Mouse (Mus musculus) E14TG2a.4 (cell line): ENCODE results near the gene Gm49630.
A peak's percentile ranks its signal among the peaks of the same experiment; 100 is the strongest.
"Not testable (repeated sequence)": the region's sequence is repeated elsewhere in the genome, so short reads cannot be mapped to it uniquely, and the experiment has no call there.

Experiments used
- H3K27me3 ChIP-seq: 2 replicates; pipeline ENCODE4 v1.6.1; 2014; ENCODE audit warnings: low read length, control low read depth; ENCODE audit not compliant: insufficient read depth
- H3K36me3 ChIP-seq: 2 replicates; pipeline ENCODE4 v1.6.1; 2014; ENCODE audit warnings: low read length, control low read depth; ENCODE audit not compliant: insufficient read depth
- H3K4me1 ChIP-seq: replicated peaks from 2 replicates; pipeline ENCODE4 v1.6.1; 2014; ENCODE audit warnings: low read depth, low read length, control low read depth
- H3K4me3 ChIP-seq: replicated peaks from 2 replicates; pipeline ENCODE4 v1.5.1; 2014; ENCODE audit warnings: mild to moderate bottlenecking, low read length
- H3K9me3 ChIP-seq: 2 replicates; pipeline ENCODE4 v1.6.1; 2014; ENCODE audit warnings: low read length, control low read depth
- CTCF ChIP-seq: conservative IDR thresholded peaks from 2 replicates; pipeline ENCODE4 v1.5.1; 2014; ENCODE audit warnings: low read length

The Gm49630 gene

DNA sequence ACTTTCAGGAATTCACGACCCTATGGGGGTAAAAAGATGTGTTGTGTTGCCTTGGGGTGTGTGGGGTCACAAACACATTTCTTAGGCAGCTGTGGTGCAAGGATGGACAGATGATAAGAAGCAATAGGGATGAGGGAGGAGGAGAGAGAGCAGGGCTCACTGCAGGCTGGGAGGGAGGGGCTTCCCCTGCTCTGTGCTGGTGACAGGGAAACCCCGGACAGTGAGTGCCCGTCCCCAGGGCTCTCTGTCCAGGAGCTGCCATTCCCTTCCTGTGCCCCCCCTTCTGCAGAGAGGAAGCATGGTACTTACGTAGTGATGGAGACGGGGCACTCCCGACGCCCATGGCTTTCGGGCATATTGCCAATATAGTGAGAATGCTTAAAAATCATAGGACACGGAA lies 34.4 kb downstream of the Gm49630 start:
- not testable (repeated sequence) for H3K4me3 ChIP-seq, H3K9me3 ChIP-seq, H3K36me3 ChIP-seq, H3K4me1 ChIP-seq, H3K27me3 ChIP-seq

DNA sequence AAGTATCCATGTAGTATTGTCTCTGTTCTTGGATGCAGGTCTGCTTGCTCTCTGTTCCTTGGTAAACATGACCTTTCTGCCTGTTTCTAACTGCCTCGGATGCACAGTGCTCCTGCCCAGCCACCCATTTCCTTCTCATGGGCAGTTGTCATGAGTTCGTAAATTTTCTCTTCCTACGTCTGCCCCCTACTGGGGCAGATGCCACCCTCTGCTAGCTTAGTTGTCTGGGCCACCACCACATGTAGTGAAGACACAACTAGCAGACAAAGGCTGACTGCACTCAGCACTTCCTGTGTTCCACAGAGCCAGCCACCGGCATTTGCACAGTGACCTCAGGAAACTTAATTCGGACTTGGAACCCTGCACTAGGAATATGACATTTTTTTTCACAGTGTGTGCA lies 39.0 kb downstream of the Gm49630 start:
- H3K4me1 ChIP-seq, H3K4me3 ChIP-seq, H3K36me3 ChIP-seq, H3K9me3 ChIP-seq, H3K27me3 ChIP-seq: not testable (repeated sequence)

DNA sequence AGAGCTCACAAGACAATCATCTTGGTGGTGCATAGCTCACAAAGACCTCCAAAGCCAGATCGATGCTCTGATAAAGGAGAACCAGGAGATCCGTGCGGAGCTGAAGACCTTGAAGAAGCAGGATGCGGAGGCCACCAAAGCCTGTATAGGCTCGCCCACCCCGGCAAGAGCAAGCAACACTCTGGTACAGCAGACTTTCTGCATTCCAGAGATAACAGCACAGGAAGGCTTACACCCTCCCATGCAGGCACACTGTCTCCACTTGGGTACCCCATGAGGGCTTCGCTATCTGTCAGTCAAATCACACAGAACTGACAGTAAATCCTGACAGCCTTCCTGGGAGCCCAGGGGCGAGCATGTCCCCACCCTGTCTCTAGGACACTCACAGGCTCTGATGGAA lies 45.4 kb downstream of the Gm49630 start:
- not testable (repeated sequence) for H3K36me3 ChIP-seq, H3K27me3 ChIP-seq, H3K9me3 ChIP-seq, H3K4me1 ChIP-seq, H3K4me3 ChIP-seq

DNA sequence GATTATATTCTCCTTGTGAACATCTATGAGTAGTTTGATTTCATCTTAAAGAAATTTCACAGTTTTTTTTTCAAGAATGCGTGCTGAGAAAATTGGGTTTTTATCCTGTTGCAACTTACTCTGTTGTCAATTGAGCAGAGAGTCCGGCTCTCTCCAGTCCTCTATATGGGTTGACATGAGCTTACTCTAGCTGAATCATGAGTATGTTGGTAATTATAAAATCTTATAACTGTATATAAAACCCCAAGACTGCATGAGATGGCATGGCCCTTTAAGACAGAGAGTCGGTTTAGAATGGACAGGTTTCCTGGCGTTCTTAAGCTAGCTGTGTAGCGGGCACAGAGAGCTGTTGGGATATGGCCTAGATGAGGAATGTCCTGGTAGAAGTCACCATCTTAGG lies 47.4 kb downstream of the Gm49630 start, which contains the start of gene Tcp10a:
Gene Tcp10a, plus strand, starts transcription at position 301 of the 400 bp plus-strand sequence.
- not testable (repeated sequence) for H3K9me3 ChIP-seq, H3K4me1 ChIP-seq, H3K36me3 ChIP-seq, H3K27me3 ChIP-seq, H3K4me3 ChIP-seq

DNA sequence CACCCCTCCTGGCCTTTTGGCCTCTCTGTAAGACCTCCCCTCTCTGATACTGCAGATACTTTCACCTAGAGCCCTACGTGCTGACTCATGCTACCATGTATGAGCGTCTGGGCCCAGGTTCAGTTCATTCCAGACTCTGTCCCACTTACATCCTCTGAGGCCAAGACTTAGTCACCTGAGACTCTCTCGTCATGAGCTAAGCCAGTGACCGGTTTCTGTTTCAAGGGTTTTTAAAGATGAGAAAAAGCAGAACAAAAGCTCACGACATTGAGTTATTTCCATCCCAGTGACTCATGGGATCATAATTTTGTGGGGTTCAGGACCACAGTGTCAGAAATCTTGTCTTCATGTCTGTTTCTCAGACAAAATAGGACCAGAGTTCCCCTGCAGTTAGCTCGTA lies 52.0 kb downstream of the Gm49630 start:
- H3K4me1 ChIP-seq, H3K9me3 ChIP-seq, H3K27me3 ChIP-seq, H3K4me3 ChIP-seq, H3K36me3 ChIP-seq: not testable (repeated sequence)

DNA sequence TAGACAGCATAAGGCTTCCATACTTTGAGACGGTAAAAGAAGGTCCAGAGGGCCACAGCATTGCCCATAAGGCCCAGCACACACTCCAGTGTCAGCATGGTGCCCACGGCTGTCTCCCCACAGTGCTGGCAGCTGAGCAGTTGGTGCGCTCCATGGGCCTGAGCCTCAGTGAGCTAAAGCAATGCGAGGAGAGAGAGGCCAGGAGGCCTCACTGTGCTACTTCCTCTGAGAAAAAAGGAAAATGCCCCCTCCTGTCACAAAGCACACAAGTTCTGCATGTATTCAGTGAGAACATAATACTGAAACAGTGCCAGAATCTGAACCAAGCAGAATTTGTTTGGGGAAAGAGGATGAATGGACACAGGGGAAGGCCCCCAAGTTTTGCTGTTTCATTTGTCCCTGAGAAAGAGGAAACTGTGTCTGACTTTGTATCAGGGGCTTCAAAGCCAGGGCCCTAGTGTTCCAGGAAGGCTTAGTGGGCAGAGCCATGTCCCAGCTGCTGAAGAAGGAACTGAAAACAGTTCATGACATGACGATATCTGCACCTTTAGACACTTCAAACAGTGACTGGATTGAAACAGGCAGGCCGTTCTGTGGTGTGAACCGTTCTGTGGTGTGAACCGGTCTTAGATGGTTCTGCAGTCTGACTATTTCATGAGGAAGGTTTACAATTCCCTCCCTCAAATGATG lies 55.9 kb downstream of the Gm49630 start:
- not testable (repeated sequence) for H3K27me3 ChIP-seq, H3K36me3 ChIP-seq, H3K4me1 ChIP-seq, H3K4me3 ChIP-seq, H3K9me3 ChIP-seq

DNA sequence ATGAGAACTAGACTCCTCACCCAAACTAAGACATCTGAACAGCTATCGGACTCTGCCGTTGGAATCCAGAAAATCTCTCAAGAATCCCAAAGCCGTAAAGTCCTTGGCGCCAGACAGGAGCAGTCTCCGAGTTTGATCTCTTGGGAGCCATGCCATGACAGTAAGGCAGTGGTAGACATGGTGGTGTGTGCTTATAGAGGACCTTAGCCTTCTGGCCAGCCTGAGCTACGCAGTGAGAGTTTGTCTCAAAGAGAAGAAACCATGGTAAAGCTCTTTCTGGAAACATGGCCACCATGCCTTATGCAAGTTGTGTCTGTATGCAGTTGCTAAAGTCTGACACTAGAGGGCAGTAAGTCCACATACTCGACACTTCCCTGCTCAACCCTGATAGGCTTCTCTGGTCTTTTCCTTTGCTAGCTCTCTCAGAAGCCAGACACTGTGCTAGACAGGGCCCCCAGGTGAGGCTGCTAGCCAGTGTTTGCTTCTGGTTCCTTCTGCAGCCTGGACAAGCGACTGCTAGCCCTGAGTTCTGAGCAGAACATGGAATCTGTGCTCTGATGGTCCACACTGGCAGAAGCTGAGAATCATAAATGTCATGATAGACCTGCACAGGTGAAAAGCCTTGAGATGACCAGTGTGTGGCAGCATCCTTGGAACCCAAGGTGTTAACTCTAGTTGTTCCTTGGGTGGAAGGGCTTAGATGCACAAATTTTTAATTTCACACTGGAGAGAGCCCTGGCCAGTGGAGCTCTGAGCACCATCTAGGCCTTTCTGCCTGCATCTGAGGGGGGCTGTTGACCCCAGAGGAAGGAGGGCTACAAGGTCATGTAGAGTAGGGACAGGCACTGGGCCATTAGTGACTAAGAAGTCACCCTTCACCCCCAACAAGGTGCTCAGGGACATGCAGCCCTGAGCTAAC lies 65.2 kb downstream of the Gm49630 start:
- not testable (repeated sequence) for H3K9me3 ChIP-seq, H3K4me3 ChIP-seq, H3K4me1 ChIP-seq, H3K27me3 ChIP-seq, H3K36me3 ChIP-seq
- TF ChIP-seq CTCF: peak; percentile 40
